Mouse (Mus musculus) intestine, embryonic 14.5 days (tissue): Measurements from ENCODE around the gene March4. TPM values are rescaled to one million over a fixed set of nuclear protein-coding genes. Genes with fewer than 3 reads are reported as not detected.

Experiments
- ATAC-seq: fragments of 200-750 bp; cut with Nextera tagmentation; replicated peaks from 2 replicates; pipeline ENCODE4 v1.8.0; 2017; ENCODE audit warnings: low read depth, moderate number of reproducible peaks, moderate TSS enrichment, moderate library complexity; ENCODE audit not compliant: low FRiP score, low TSS enrichment
- DNase-seq: peaks from one replicate; pipeline ENCODE4 v3.0.0-alpha.2; 2018; ENCODE audit warnings: low spot score
- H3K27ac ChIP-seq: fragments of 300-500 bp; sonication (generic); 2 replicates; pipeline ENCODE4 v1.5.1; 2014; ENCODE audit warnings: low read depth, mild to moderate bottlenecking, control low read depth
- H3K27me3 ChIP-seq: fragments of 300-500 bp; sonication (generic); replicated peaks from 2 replicates; pipeline ENCODE4 v1.6.1; 2014; ENCODE audit warnings: low read length, control low read depth; ENCODE audit not compliant: control insufficient read depth, insufficient read depth
- H3K36me3 ChIP-seq: fragments of 300-500 bp; sonication (generic); 2 replicates; pipeline ENCODE4 v1.6.1; 2014; ENCODE audit warnings: low read length, control low read depth; ENCODE audit not compliant: control insufficient read depth, insufficient read depth
- H3K4me1 ChIP-seq: fragments of 300-500 bp; sonication (generic); replicated peaks from 2 replicates; pipeline ENCODE4 v1.6.1; 2014; ENCODE audit warnings: low read length, control low read depth, mixed read lengths; ENCODE audit not compliant: control insufficient read depth, insufficient read depth
- H3K4me2 ChIP-seq: fragments of 300-500 bp; sonication (generic); 2 replicates; pipeline ENCODE4 v1.6.1; 2014; ENCODE audit warnings: low read length
- H3K4me3 ChIP-seq: fragments of 300-500 bp; sonication (generic); 2 replicates; pipeline ENCODE4 v1.5.1; 2014; ENCODE audit warnings: low read depth, low read length, control low read depth, mixed read lengths
- H3K9ac ChIP-seq: fragments of 300-500 bp; sonication (generic); 2 replicates; pipeline ENCODE4 v1.6.1; 2014; ENCODE audit warnings: mild to moderate bottlenecking, low read length
- H3K9me3 ChIP-seq: fragments of 300-500 bp; sonication (generic); 2 replicates; pipeline ENCODE4 v1.6.1; 2016; ENCODE audit warnings: low read length, control low read depth; ENCODE audit not compliant: control insufficient read depth
- WGBS: fragments of 180-500 bp; shearing (Covaris S2); extraction: QIAGEN DNeasy Blood & Tissue Kit; methylation state at CpG from one replicate; pipeline ENCODE4 v1.1.7; 2014; 5-methylcytosine and 5-hydroxymethylcytosine counted together
- polyA plus RNA-seq: library from polyadenylated mRNA; unstranded; fragments of >200 nt; fragmentation: Nextera tagmentation; extraction: Ambion mirVana; gene quantifications from 2 replicates; pipeline ENCODE4 v1.2.1, GENCODE M21; 2014

March4 gene
- 0.42 and 0.66 TPM in 2 replicates for polyA plus RNA-seq

GRCm38 (mm10) chr1:72536611-72537351, at the start of gene March4:
Gene March4, minus strand, starts transcription at chr1:72536930.
- H3K4me3 ChIP-seq: peak within 1 kb of the TSS; percentile 26
- DNase-seq (peak; percentile 95), ATAC-seq (peak; percentile 87)
- H3K9me3 ChIP-seq: no peaks in the 10 kb centered on the region
- H3K4me1 ChIP-seq: peaks cover 9% of the 10 kb centered on the region; the same call in 1 of the 2 replicates
- no peak within 1 kb of the TSS for H3K9ac ChIP-seq
- under 1% methylated on average over 41 of the region's 41 CpGs for WGBS
- no peak within 1 kb of the TSS for H3K27ac ChIP-seq
- H3K36me3 ChIP-seq: no peaks in the 10 kb centered on the region
- peak within 1 kb of the TSS; percentile 55 for H3K4me2 ChIP-seq
- H3K27me3 ChIP-seq: peaks cover 31% of the 10 kb centered on the region

GRCm38 (mm10) chr1:72585971-72586875, 49.5 kb upstream of the March4 start:
- H3K4me1 ChIP-seq: peaks cover 9% of the 10 kb centered on the region
- no peak overlapping the region for H3K4me2 ChIP-seq
- ATAC-seq (no peak), DNase-seq (no peak)
- no peak overlapping the region for H3K4me3 ChIP-seq
- H3K36me3 ChIP-seq: peaks cover 52% of the 10 kb centered on the region
- H3K27ac ChIP-seq: no peak overlapping the region
- no peak overlapping the region for H3K9ac ChIP-seq
- no peaks in the 10 kb centered on the region for H3K27me3 ChIP-seq
- H3K9me3 ChIP-seq: no peaks in the 10 kb centered on the region
- 89% methylated on average over 17 of the region's 17 CpGs for WGBS

- Histone ChIP-seq H3K9me3 (no peaks in the 10 kb centered on the region), H3K4me3 (peak overlapping the region; percentile 70), H3K9ac (peak overlapping the region; percentile 57), H3K36me3 (peaks cover 32% of the 10 kb centered on the region), H3K27ac (peak overlapping the region; percentile 66; the same call in 1 of the 2 replicates), H3K27me3 (no peaks in the 10 kb centered on the region), H3K4me1 (peaks cover 9% of the 10 kb centered on the region), H3K4me2 (peak overlapping the region; percentile 71)
- DNase-seq: no peak
- no peak for ATAC-seq
- 77% methylated on average over 4 of the region's 4 CpGs for WGBS
Observed at GRCm38 (mm10) chr1:72583906-72584305, 47.2 kb upstream of the March4 start.

GRCm38 (mm10) chr1:72582947-72583731, 46.4 kb upstream of the March4 start, which contains the start of gene Smarcal1:
Gene Smarcal1, plus strand, starts transcription at chr1:72583251.
- Histone ChIP-seq H3K9ac (peak within 1 kb of the TSS; percentile 57), H3K9me3 (no peaks in the 10 kb centered on the region), H3K27me3 (no peaks in the 10 kb centered on the region), H3K4me2 (peak within 1 kb of the TSS; percentile 71), H3K4me3 (peak within 1 kb of the TSS; percentile 70), H3K27ac (peak within 1 kb of the TSS; percentile 66; the same call in 1 of the 2 replicates), H3K4me1 (peaks cover 9% of the 10 kb centered on the region), H3K36me3 (peaks cover 25% of the 10 kb centered on the region)
- peak; percentile 99 for ATAC-seq
- WGBS: under 1% methylated on average over 25 of the region's 25 CpGs
- DNase-seq: peak; percentile 97

GRCm38 (mm10) chr1:72578806-72579205, 42.1 kb upstream of the March4 start:
- H3K27ac ChIP-seq: no peak overlapping the region
- no peak for ATAC-seq
- peaks cover 3% of the 10 kb centered on the region for H3K4me1 ChIP-seq
- H3K36me3 ChIP-seq: no peaks in the 10 kb centered on the region
- H3K27me3 ChIP-seq: no peaks in the 10 kb centered on the region
- no peaks in the 10 kb centered on the region for H3K9me3 ChIP-seq
- H3K9ac ChIP-seq: no peak overlapping the region
- no peak overlapping the region for H3K4me2 ChIP-seq
- DNase-seq: no peak
- no peak overlapping the region for H3K4me3 ChIP-seq
- 23% methylated on average over 4 of the region's 4 CpGs for WGBS

- no peak overlapping the region for H3K27ac ChIP-seq
- DNase-seq (no peak), ATAC-seq (no peak)
- H3K9ac ChIP-seq: no peak overlapping the region
- H3K36me3 ChIP-seq: no peaks in the 10 kb centered on the region
- H3K4me3 ChIP-seq: no peak overlapping the region
- H3K4me2 ChIP-seq: no peak overlapping the region
- no peaks in the 10 kb centered on the region for H3K9me3 ChIP-seq
- no peaks in the 10 kb centered on the region; the same call in 1 of the 2 replicates for H3K4me1 ChIP-seq
- no peaks in the 10 kb centered on the region for H3K27me3 ChIP-seq
- 44% methylated on average over 15 of the region's 15 CpGs for WGBS
Observed at GRCm38 (mm10) chr1:72578351-72578750, 41.6 kb upstream of the March4 start.

- Histone ChIP-seq H3K9ac (no peak overlapping the region), H3K27me3 (no peaks in the 10 kb centered on the region), H3K27ac (no peak overlapping the region), H3K4me2 (peak overlapping the region; percentile 3; the same call in 1 of the 2 replicates), H3K4me3 (no peak overlapping the region), H3K9me3 (no peaks in the 10 kb centered on the region), H3K36me3 (no peaks in the 10 kb centered on the region), H3K4me1 (no peaks in the 10 kb centered on the region; the same call in 1 of the 2 replicates)
- ATAC-seq (no peak), DNase-seq (no peak)
- WGBS: 15% methylated on average over 12 of the region's 12 CpGs
Observed at GRCm38 (mm10) chr1:72577481-72577922, 40.8 kb upstream of the March4 start.

- Histone ChIP-seq H3K4me3 (no peak overlapping the region), H3K27ac (no peak overlapping the region), H3K4me2 (no peak overlapping the region), H3K4me1 (no peaks in the 10 kb centered on the region), H3K27me3 (no peaks in the 10 kb centered on the region), H3K36me3 (no peaks in the 10 kb centered on the region), H3K9ac (no peak overlapping the region), H3K9me3 (no peaks in the 10 kb centered on the region)
- WGBS: 50% methylated on average over 4 of the region's 4 CpGs
- no peak for DNase-seq
- ATAC-seq: no peak
Observed at GRCm38 (mm10) chr1:72575121-72575520, 38.4 kb upstream of the March4 start.
